Mouse (Mus musculus) liver, embryonic 14.5 days (tissue): Measurements from ENCODE around the gene Syn2.

Experiments used
- CTCF ChIP-seq: IDR thresholded peaks from 2 replicates; pipeline ENCODE4 v1.5.1; 2016; ENCODE audit warnings: antibody characterized with exemption, low read depth, control low read depth
- EP300 ChIP-seq: IDR thresholded peaks from 2 replicates; pipeline ENCODE4 v1.6.1; 2016; ENCODE audit warnings: antibody characterized with exemption, low read depth

GRCm38 (mm10) chr6:115244222-115244621 lies 109.5 kb downstream of the Syn2 start:
- no peak for TF ChIP-seq CTCF
- TF ChIP-seq EP300 = no peak
